Mouse (Mus musculus): ENCODE data around the gene Nkd1.

Nkd1 gene

DNA sequence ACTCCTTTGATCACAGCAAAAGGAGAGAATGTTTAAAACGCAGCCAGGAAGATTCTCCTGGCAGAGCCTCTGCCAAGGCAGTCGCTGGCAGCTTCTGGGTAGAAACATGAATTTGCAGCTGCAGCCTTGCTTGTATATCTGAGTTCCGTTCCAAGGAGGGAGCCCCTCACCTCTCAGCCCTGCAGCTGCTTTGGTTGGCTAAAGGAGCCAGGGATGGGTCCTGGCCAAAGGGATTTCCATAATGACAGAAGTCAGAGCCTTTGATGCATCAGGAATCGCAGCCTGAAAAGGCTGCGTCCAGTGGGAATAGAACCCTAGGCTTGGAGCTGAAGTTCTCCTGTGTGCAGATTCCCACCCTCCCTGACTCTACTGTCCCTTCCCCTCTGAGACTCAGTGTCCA, 93.8 kb downstream of the Nkd1 start:
- DNase-seq (ENCODE audit: low read depth, low spot score): no peak

DNA sequence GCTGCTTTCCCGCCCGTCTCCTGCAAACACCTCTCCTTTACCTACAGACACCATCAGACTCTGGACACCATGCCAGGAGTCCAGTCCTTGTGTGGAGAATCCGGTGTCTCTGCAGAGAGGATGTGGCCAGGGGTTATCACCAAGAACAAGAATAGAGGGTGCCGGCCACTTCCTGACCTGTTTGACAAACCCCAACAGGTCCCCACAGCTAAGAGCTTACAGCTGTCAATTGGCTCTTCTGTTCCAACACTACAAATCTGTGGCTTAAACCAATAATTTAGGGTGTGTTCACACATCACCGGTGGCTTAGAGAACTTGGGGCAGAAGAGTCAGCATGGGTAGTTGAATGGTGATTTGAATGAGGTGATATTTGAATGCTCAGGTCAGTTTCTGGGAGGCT, 97.5 kb downstream of the Nkd1 start:
- DNase-seq (ENCODE audit: low read depth, low spot score): no peak

DNA sequence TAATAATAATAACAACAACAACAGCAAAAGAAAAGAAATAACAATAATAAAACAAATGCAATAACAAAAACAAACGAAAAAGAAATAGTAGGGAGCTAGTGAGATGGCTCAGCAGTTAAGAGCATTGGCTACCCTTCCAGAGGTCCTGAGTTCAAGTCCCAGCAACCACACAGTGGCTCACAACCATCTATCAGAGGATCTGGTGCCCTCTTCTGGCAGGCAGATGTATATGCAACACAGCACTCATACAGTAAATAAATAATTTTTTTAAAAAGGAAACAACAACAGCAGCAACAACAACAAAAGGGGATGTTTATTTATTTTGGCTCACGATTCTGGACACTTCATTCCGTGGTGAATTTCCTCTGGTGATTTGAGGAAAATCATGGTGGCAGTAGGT, 98.4 kb downstream of the Nkd1 start:
- DNase-seq (ENCODE audit: low read depth, low spot score): no peak

DNA sequence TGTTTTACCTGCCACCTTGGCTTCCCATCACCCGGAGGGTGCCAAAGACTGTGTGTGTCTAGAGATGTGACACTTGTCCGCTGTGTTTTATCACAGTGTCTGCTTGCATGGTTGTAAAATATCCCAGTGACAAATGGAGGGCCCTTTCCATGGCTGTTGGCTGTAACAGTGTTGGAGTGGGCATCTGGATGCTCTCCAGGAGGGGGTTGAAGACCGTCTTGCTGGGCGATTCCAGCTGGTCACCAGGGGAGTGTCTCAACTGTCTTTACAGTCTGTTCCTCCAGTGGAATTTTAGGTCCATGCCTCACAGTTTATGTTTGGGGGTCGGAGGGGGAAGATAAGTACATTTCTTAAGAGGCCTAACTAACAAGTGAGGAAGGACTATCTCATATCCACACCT, 99.8 kb downstream of the Nkd1 start:
- no peak for DNase-seq (ENCODE audit: low read depth, low spot score)

DNA sequence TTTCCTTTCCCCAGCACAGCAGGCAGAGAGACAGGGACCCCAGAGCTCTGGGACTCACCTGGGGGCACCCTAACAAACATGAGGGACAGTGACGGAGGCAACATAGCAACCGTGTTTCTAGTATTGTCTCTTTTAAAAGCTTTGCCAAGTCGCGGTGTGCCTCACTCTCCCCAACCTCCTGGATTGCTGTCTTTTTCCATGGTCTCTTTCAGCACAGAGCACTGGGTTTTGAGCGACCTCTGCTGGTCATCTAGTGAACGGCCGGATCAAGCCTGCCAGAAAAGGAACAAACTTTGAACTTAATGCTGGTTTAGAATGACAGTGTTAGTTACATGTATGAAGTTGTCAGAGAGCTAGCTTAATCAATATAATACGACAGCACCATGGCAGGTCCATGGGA, 100.3 kb downstream of the Nkd1 start:
- no peak for DNase-seq (ENCODE audit: low read depth, low spot score)

DNA sequence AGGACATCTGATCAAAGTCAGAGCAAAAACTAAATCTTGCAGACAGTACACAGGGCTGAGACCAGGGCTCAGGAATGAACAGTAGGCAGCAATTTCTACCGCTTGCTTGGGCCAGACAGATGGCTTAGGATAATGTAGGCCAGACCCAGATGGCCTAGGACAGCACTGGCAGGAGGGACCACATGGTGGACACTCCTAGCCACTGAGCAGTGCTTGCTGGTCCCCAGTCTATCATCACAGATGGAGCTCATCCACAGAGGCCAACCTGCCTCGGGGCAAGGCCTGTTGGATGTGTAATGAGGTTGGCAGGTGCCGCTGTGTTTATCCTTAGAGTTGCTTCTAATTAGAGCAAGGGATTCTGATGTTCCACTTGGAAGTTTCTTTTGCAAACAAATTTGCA, 102.2 kb downstream of the Nkd1 start:
- DNase-seq (ENCODE audit: low read depth, low spot score): no peak

DNA sequence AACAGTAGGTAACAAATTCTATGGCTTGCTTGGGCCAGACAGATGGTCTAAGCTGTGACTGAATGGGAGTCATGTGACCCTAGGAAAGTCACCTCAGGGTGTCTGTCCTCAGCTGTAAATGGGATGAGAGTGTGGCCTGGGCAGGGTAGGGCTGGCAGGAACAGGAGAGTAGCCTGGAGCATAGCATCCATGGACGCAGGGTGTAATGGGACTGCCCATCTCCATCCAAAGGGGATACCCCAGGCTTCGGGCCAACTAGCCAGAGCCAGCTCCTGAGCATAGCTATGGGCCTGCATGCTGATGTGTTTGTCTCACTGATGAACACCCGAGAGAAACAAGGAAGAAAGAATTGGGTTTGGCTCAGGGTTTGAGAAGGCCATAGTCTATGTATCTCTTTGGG, 103.1 kb downstream of the Nkd1 start:
- no peak for DNase-seq (ENCODE audit: low read depth, low spot score)

DNA sequence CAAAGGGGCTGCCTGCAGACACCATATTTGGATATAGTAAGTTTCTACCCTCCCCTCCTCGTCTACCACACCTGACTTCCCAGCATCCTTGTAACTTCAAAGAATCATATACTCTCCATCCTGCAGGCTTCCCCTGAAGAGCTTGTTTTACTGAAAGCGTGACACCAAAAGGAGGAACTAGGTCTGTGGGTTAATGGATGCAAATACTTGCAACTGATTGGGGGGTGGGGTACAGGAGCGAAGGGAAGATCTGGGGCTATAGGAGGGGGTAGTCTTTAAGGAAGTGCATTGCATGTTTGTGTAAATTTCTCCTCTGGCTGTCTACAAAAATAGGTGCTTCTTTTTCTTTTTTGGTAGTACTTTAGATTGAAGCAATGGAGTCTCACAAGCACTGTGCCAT, 105.3 kb downstream of the Nkd1 start:
- no peak for DNase-seq (ENCODE audit: low read depth, low spot score)

DNA sequence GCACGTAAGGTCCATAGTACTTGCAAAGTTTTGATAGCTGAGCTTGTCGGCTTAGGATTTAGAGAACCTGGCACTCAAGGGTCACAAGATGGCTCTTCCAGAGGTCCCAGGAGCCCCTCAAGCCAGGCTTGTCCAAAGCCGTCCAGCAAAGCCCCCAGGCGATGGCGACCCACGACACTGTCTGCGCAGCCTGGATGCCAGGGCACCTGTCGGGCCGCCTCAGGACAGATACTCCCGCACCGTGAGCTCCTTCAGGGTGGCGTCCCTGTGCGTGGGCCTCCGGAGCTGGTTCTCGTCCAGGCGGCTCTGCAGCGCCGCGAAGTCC, 105.7 kb downstream of the Nkd1 start:
- no peak for DNase-seq (ENCODE audit: low read depth, low spot score)

DNA sequence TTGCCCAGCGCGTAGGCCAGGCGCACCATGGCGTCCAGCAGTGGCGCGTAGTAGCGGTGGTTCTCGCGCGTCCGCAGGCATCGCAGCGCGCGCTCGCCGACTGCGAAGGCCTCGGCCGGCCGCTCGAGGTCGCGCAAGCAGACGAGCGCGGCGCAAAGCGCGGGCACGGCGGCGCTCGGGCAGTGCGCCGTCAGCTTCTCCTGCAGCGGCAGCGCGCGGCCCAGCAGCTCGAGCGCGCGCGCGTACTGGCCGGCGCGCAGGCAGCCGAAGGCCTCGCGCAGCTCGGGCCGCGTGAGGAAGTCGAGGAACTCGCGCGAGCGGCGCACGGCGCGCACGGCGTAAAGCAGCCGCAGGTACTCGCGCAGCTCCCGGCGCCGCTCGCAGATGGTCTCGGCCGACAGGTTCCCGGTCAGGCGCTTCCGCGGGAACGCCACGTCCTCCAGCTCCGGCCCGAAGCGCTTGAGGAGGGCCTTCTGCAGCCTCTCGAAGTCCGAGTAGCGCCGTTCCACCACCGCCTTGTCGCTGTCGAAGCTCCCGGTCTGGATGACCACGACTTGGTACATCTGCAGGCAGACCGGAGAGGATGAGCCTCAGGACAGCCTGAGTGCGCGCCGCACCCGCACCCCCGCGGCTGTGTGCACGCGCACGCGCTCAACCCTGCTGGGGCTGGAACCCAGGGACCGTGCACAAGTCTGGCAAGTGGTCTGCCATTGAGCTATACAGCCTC, 106.3 kb downstream of the Nkd1 start:
- DNase-seq (ENCODE audit: low read depth, low spot score): no peak

DNA sequence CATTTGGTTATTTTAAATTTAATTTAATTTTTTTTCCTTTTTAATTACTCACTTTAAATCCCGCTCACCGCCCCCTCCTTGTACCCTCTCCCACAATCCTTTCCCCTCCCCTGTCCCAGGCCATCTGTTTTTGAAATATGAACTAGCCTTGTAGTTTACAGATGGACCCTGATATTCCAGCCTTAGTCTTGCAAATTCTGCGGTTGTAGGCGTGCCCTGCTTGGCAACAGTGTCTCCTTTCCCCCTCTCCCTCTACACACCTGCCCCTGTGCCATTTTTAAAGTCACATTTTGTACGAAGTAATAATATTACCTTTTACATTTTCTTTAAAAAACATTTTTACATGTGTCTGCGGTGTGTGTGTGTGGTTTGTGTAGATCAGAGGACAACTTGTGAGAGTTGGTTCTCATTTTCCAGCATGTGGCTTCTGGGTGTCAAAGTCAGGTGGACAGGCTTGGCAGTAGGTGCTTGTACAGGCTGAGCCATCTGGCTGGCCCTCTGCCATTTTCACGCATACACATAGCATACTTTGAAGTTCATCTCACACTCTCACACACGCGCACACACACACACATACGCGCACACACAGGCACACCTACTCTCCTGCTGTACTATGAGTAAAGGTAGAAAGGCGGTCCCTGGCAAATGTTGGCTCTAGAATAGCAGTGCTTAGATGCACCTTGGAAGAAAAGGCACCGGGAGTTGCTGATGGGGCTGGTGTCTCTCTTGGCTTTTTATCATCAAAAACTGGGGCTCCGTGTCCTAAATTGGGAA, 107.0 kb downstream of the Nkd1 start:
- DNase-seq (ENCODE audit: low read depth, low spot score): no peak

DNA sequence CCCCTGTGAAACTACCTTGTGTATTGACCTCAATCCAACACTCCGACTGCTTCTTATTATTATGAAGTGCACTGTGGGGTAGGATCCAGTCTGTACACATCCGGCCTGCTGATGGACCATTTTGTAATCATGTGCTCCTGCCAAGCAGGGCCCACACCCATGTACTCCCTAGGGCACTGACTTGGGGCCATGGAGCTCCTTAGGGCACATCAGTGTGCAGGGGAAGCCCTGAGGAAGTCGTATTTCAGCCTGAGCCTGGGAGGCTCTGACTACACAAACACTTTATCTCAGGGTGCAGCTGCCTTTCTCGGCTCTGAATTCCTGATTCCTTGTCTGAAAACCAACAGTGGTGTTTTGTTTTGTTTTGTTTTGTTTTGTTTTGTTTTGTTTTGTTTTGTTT, 109.1 kb downstream of the Nkd1 start:
- DNase-seq (ENCODE audit: low read depth, low spot score): no peak

DNA sequence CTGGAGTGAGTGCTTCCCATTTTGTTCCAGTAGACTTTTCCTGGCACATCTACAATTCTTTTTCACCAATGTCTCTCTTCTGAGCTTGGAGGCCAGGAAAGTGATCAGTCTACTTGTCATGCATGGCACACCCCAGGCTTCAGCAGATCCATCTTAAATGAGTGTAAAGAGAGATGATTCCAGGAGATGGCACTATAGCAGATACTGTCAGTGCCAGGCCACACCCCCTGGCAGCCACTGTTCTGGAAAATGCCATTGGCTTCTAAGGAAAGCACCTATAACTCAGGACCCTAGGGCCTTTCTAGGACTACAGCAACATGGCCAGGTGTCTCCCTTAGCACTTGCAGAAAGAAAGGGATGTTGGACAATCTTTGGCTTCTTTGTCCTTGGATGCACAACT, 109.9 kb downstream of the Nkd1 start:
- no peak for DNase-seq (ENCODE audit: low read depth, low spot score)

DNA sequence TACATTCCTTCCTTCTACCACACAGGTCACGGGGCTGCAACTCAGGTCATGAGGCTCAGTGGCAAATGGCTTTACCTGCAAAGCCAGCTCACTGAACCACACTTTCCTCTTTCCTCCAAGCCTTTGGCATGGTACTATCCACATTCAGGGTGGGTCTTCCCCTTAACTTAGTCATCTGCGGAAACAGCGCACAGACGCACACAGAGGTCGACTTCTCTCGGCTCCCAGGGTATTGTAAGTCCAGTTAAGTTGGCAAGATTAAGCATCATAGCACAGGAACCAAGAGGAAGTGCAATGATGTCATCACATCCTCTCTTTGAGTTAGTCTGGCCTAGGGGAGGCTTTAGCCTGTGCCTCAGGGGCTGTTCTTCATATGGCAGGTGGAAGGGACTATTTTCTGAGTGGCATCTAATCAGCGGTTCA, 112.2 kb downstream of the Nkd1 start:
- DNase-seq (ENCODE audit: low read depth, low spot score): no peak

DNA sequence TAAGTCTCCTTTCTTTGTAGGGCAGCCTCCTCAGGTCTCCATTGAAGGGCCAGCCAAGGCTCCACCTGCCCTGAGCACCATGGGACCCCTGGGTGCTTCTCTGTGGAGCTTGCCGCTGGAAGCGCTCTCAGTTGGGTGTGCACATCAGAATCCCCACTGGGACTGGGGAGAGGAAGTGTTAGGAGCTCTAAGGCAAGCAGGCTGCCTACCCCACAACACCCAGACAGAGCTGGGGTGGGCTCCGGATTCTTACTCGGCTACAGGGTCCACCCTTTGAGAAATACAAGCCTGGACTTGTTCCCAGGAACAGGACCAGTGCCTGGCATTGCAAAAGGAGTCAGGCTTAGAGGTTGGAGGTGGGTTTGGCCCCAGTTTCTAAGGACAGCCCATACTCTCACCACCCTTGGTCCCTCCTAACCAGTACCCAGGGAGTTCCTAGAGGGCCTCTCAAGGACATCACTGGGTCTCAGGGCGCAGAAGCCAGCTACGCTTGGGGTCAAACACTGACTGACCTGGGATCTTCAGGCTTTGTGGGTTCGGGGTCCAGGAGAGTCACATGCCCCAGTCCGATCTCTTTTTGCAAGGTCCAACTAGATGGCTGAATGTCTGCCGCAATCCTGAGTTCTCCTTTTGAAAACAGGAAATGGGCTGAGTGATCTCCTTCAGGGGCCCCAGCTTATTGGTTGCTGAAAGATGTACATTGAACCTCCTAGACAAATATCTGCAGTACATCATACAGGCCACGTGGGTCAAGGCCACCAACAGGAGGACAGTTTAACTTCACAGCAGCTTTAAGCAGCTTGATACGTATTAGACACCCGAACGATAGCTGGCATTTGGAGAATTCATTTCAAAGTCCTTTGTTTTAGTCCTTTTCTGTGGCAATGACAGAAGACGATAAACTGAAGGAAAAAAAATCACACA, 114.6 kb downstream of the Nkd1 start, which contains the start of gene Snx20:
TSS of gene Snx20 (minus strand) at position 655 of the 924 bp plus-strand sequence.
- no peak for DNase-seq (ENCODE audit: low read depth, low spot score)

DNA sequence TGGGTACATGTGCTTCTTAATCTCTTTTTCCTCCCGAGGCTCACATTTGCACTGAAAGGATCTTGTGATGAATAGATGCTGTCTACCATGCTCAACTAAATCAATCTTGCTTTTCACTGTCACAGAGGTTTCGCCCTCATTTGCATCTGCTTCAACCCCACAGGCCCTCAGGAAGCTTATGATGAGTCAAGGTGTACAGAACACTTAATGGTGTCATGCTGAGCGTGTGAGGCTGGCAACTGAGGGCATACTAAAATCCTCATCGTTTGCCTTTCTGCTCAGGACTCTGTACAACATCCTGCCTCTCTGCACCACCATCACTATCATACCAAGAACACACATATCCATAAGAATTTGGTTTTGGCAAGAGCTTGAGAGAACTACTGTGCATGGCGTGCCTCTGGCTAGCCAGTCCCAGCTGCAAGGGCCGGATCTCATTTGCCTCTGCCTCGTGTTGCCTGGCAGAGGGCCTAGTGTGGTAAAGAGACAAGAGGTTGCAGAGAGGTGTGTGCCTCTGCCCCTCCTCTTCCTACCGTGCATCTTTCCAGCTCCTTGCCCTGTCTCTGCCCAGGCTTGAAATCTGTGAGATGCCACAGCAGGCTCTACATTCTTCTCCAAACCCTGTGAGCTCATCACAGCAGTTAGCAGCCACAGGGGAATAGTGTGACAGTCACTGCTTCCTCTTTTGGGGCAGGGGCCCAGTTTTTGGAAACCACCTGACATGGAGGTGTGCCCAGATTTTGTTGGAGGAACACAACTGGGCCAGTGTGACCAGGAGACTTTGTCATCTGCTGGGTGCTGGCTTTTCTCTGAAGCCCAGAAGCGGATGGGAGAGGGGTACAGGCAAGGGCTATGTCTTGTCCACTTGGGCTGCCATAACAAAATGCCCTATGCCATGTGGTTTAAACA, 116.2 kb downstream of the Nkd1 start:
- no peak for DNase-seq (ENCODE audit: low read depth, low spot score)

DNA sequence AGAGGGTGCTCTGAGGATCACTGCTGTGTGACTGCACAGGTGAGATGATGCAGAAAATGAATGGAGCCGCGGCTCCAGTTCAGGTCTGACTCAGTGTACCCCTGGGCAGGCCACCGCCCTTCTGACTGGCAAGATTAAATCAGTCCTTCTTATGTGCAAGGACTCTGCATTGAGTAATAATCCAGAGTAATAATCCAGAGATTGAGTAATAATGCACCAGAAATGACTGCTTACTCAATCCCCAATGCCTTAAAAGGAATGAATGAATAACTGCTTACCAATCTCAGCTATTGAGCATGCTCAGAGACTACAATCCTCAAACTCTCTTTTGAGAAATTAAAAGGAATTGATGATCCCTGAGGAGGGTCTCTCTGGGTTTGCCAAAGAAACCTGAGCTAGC, 117.8 kb downstream of the Nkd1 start:
- no peak for DNase-seq (ENCODE audit: low read depth, low spot score)

DNA sequence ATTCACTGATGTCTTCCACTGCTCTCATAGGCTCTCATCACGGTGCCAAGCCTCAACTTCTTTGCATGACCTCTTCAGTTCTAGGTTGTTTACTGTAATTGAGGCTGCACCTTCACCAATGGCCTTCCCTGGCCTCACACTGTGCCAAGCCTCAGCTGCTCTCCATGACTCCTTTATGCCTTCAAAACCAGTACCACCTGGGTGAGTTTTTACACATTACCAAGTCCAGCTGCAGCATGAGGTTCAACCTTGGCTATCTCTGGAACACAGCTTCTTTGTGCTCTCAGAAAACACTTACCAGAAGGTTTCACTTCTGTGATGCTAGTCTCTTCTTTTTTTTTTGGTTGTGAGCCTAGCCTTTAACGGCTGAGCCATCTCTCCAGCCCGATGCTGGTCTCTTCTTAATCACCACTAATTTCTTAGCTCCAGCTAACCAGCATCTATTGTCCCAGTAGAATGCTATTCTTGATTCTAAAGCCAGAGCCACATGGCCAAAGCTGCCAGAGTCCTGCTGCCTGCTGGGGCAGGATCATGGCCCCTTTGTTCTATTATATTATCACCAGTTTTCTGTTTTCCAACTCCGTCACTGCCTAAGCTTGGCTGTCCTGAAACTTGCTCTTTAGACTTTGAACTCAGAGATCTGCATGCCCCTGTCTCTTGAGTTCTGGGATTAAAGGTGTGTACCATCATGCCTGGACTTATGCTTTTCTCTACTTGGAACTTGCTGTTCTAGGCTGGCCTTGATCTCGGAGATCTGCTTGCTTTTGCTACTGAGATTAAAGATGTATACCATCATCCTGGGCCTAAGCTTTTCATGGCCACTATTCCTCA, 121.8 kb downstream of the Nkd1 start:
- DNase-seq (ENCODE audit: low read depth, low spot score): no peak
